Mouse (Mus musculus) adrenal gland, postnatal 25 days (tissue): ENCODE data around the gene Usp34. TPM values are rescaled to one million over a fixed set of nuclear protein-coding genes. Genes with fewer than 3 reads are reported as not detected.
"Not testable (repeated sequence)": the region's sequence is repeated elsewhere in the genome, so short reads cannot be mapped to it uniquely, and the experiment has no call there.

ENCODE experiments used
- DNase-seq: peaks from one replicate; pipeline ENCODE4 v3.0.0; 2021; ENCODE audit warnings: mixed read lengths
- total RNA-seq: library from RNA; stranded (reverse); gene quantifications from 2 replicates; pipeline ENCODE4 v1.2.3, GENCODE M21; 2021

The Usp34 gene
- total RNA-seq, 1 experiment from 2014 or later: 72.9 TPM

DNA sequence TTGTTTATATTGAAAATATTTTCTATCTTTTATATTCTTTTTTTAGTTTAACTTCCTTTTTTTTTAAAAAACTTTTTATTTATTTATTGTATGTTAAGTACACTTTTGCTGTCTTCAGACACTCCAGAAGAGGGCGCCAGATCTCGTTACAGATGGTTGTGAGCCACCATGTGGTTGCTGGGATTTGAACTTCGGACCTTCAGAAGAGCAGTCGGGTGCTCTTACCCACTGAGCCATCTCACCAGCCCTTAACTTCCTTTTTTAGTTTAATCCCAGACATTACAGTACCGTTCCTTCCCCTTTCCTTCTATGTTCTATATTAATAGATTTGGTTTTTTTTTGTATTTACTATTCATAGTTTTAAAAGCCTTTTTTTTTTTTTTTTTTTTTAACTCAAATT is 50.5 kb downstream of the Usp34 start:
- DNase-seq: not testable (repeated sequence)

DNA sequence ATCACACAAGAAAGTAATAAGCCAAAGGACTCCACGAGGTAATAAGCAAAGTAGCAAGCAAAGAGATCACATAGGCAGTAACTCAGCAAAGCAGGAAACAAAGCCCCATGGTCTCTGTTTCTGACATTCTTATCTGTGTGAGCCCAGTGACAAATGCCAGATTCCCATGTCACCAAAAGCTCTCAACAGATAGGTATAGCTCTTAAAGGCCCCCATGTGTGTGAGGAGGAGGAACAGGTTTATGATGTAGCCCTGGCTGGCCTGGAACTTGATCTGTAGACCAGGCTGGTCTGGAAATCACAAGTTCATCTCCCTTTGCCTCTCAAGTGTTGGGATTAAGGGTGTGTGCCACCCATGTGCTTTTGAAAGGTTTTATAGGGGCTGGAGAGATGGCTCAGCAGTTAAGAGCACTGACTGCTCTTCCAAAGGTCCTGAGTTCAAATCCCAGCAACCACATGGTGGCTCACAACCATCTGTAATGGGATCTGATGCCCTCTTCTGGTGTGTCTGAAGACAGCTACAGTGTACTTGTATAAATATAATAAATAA is 53.1 kb downstream of the Usp34 start:
- not testable (repeated sequence) for DNase-seq

DNA sequence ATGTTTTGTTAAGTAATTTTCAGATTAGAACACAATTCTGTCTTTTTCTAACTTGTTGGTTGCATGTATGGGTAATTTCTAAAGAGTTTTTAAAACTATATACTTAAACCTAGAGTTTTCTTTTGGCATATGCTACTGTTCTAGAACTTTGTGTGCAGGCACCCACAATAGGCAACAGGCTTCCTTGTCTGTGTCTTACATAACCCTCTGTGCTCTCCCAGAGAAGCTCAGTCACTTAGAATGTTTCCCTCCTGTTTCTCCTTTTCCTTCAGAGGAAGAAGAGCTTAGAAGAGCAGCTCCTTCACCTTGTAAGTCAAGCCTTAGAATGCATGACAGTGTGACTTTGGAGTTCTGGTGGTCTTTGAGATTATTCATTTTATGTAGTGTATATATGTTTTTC is 55.6 kb downstream of the Usp34 start:
- DNase-seq: no peak

DNA sequence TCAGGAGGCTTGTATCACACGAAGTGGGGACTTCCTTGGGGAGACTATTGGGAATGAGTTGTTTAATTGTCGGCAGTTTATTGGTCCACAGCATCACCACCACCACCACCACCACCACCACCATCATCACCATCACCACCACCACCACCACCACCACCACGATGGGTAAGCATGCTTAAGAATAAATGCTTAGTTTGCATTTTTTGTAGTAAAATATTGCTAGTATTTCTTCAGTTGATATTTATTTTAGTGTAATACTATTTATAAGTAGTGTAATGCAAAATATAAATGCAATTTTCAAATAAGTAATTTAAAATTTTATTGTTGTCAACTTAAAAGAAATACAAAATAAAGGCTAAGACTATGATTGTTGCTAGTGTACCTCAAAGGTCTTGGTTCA is 57.7 kb downstream of the Usp34 start:
- no peak for DNase-seq

DNA sequence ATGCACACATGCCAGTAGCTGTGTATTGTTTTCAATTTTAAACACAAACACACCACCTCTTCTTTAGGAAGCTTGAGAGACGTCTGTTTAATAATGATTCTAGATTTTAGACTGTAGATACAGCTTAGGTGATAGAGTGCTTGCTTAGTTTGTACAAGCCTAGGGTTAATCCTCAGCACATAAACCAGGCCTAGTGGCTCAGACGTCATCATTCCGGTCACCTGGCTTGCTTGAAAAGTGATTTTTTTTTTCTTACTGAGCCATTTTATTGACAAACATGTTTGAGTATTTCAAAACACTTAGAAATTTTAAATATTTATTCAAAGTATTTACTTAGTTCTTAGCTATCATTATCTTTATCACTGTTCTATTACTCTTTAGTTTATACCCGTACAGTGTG is 65.3 kb downstream of the Usp34 start:
- no peak for DNase-seq

DNA sequence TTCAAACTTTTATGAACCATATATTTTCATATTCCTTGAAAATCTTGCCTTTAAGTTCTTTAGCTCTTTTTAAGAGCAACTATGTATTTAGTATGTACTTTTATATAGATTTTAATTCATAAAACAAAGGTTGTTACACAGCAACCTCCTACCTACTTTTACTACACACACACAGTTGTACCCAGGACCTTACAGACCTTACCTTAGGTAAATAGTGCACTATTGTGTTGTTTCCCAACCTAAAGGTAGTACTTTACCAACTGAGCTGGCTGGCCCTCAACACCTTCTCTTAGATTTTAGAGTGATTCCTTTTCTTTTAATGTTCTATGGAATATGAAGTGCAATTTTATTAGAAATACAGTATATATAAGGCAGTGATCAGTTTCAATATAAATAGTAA is 65.8 kb downstream of the Usp34 start:
- no peak for DNase-seq

DNA sequence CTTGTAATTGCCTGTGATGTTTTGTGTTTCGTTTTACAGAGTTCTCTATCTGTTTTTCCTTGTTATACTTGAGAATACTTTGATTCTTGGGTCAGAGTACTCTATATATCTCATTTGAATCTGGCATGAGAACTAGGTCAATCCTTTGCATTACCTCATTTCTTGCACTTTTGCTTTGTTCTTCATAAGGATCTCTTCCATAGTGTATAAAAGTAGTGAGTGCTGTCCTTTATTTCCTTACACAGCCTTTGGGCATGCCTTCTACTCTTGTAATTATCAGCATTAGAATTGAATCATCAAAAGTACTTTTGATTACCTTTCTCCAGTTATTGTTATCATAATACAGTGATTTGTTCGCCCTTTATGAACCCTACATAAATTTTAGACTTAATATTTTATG is 73.4 kb downstream of the Usp34 start:
- no peak for DNase-seq

DNA sequence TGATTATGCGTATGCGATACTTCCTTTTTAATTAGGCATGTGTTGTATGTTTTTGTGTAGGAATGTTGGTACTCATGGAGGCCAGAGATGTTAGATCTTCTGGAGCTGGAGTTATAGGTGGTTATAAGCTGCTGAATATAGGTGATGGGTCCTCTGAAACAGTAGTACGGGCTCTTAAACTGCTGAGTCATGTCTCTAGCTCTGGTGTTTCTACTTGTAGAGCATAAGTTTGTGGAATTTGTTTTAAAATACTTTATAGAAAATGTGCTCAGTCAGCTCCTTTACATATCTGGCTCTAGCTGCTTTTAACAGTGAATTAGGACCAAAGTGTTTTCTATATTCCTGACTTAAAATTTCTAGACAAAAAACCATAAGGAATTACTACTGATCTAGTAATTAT is 73.9 kb downstream of the Usp34 start:
- no peak for DNase-seq

DNA sequence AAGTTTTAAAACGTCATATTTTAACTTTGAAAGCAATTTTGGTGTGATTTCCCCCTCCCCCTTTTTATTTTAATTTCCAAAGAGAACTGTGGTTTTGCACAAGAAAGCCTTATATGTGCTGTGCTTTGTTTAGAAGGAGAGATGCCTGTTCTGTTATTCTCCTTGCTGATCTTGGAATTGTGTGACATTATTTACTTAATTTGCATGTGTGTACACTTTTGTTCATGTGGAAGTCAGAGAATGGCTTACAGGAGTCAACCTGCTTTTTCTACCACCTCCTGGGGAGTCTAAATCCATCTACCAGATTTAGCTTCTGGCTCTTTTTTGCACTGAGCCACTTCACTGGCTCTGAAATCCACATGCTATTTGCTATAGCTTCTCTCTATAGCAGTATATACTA is 76.1 kb downstream of the Usp34 start:
- no peak for DNase-seq

DNA sequence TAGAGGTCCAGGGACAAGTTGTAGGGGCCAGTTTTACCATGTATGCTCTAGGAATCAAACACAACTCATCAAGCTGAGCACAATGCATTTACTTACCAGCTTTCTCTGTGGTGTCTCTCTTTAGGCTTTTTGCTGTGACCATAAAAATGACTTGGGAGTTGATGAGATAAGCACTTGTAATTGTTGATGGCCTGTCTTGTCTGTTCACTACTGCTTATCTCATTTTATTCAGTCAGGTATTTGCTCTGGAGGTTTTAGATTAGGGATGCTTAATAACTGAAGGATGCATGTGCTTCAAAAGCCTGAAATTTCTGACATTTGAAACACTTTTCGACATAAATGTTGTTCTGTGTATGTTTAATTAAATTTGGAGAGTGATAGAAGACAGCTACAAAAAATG is 83.0 kb downstream of the Usp34 start:
- no peak for DNase-seq

DNA sequence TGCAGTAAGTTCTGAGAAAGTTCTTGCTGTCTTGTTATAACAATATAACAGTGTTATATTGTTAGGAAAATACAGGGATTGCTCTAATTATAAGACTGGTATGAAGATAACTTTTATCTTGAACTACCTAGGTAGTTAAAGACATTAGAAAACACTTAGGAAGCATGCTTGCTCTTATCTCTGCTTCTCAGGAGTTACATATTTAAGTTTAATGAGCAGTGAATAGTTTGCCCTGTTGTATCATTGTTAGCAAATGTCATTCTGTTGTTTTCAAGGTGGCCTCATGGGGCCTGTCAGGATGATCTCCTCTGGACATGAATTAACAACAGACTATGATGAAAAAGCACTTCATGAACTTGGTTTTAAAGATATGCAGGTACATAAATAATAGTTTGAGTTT is 85.9 kb downstream of the Usp34 start:
- DNase-seq: no peak

DNA sequence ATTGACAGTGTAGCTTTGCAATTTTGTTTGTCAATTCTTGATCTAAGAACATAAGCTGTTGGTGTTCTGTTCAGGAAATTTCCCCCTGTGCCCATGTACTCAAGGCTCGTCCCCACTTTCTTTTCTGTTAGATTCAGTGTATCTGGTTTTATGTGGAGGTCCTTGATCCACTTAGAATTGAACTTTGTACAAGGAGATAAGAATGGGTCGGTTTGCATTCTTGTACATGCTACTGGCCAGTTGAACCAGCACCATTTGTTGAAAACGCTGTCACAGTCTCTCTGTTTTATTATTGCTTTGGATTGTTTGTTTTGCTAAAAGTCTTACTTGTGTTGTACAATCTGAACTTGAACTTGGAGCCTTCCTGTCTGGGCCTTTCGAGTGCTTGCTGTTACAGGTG is 89.9 kb downstream of the Usp34 start:
- no peak for DNase-seq

DNA sequence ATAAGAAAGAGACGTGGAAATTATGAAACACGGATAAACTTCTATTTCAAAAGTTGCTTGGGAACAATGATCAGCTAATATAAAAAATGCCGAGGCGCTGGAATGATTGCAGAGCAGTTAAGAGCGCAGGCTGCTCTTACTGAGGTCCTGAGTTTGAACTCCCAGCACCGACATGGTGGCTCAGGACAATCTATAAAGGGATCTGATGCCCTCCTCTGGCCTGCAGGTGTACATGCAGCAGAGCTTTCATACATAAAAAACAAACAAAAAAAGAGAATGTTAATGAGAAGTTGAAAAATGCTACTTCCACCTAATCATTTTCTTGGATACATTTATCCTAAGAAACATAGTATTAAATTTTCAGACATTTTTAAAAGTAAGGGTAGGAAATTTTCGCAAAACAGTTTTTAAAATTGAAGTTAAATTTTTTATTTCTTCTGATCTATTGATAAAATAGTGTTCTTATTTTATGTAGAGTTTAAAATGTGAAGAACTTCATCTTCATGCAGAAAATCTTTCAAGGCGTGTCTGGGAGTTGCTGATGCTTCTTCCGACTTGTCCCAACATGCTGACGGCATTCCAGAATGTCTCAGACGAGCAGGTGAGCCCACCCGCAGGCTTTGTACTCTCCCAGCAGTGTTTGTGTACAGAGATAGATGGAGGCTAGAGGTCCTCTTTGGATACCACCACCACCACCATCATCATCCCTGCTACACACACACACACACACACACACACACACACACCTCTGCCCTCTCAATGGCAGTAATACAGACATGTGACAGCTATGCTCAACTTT is 94.5 kb downstream of the Usp34 start:
- DNase-seq: no peak

DNA sequence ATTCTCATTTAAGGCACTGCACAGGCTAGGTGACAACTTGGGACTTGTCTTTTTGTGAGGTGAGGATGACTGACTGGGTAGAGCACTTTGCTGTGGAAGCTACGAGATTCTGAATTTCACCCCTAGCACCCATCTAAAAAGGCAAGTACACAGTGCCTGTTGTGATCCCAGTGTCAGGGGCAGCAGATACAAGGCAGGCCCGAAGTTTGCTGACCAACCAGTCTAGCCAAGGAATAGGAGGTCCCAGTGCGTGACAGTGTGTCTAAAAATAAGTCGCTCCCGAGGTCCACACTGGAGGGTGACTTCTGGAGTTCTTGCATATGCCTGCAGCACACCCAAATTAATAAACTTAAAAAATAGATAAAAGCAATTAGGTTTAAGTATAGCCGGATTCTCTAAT is 121.6 kb downstream of the Usp34 start:
- no peak for DNase-seq

DNA sequence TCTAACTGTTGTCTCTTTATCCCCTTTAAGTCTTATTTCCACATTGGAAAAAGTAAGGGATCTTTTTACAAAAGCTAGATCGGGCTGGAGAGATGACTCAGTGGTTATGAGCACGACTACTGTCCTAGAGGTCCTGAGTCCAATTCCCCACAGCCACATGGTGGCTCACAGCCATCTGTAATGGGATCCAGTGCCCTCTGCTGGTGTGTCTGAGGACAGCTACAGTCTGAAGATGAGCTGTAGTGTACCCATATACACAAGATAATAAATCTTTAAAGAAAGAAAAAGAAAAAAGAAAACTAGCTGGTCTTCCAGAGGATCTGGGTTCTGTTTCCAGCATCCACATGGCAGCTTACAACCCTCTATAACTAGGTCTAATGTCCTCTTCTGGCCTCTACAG is 123.3 kb downstream of the Usp34 start:
- no peak for DNase-seq

DNA sequence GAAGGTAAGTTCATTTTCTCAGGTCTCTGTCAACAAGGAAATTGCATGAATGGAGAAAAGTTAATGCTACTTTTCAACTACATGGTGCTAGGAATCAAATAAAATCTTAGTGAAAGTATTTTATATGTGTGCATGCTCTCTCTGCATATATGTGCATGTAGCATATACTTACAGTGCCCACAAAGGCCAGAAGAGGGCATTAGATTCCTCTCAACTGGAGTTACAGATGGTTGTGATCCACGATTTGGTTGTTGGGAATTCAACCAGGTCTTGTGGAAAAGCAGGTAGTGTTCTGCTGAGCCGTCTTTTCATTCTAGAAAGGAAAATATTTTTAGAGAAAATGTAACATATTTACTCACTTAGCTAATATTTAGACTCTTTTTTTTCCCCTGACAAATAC is 129.4 kb downstream of the Usp34 start:
- DNase-seq: no peak

DNA sequence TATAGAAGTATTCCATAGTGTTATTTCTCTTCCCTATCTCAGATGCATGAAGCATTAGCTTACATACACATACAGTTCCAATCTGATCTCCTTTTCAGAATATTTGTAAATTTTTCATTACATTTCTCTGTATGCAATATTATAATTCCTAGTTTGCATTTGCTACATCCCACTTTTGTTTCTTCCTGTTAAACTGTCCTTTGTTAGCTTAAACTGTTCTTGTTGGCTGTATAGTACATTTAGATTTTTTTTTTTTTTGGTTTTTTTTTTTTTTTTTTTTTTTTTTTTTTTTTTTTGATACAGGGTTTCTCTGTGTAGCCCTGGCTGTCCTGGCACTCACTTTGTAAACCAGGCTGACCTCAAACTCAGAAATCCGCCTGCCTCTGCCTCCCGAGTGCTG is 159.2 kb downstream of the Usp34 start:
- not testable (repeated sequence) for DNase-seq

DNA sequence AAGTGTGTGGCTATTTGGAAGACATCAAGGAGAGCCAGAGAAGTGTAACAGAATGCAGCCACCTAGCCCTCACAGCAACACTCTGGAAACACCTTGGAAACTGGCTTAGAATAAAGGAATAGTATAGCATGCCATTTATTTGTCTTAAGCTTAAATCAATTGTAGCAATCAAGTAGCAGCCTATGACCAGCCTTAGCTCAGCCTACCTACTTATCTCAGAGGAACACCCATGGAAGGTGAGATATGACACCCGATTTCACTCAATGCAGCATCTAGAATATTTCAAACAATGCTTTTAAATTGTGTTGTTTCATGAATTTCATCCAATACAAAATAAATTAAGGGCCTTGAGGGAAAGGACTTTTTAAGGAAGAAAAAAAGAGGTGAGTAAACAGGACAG is 183.3 kb downstream of the Usp34 start:
- DNase-seq: no peak

DNA sequence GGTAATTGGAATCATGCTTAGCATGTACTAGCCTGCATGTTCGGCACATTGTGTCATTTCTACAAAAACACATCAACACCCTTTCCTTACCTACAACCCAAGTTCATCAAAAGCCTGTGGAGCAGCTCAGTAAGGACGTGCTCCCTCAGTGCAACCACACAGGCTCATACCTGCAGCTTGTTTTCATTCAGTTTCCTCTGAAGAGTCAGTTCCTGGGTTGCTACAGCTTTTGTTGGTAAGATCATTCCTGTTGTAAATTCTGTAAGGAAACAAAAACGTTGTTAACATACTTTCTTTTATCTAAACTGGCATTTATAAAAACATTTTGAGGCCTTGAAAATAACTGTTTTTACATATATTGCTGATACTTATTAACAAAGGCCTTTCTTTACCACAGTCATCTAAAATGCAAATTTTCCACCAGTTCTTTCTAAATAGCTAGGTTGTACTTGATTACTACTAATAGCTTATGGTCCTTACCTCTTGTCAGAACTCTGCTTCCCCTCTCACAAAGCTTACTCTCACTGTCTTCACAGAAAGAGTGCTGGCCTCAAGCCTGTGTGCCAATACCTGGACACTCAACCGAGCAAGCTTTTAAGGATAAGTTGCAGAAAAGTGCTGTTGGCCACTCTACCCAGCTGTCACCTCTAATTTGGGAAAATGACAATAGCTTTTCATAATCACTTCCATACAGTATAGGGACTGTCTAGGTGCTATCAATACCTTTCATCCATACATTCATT is 185.5 kb downstream of the Usp34 start:
- DNase-seq: no peak

DNA sequence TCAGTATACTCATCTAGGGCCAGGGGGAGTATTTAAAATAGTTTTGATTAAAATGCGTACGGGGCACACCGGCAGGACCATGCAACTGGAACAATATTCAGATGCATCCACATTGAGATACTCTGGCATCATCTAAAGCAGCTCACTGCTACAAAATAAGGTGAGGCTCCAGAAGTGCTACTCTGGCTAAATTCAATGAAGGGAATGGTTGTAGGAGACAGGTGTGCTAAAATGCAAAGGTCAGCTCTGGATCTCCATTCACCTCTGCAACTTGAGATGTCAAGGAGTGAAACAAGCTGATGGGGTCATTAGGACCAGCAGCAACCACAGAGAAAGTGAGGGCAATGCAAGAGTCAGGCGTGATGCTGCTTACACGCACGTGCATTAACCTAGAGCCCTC is 188.5 kb downstream of the Usp34 start:
- DNase-seq: no peak

DNA sequence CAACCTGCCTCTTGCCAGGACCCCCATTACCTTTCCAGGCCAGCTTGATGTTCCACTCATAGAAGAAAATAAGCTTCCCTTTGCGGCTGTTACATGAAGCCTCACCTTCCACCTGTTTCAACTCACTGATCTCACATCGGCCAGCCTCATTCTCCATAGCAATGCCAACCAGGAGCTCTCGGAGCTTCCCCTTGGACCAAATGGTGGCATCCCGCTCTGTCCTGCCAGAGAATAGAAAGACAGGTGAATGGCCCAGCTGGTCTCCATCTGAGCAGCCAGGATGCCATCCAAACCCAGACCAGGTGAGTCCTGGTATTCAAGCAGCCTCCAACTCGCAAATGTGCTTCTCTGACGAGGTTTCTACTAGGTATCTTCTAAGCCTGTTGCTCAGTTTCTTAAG is 190.0 kb downstream of the Usp34 start:
- no peak for DNase-seq

DNA sequence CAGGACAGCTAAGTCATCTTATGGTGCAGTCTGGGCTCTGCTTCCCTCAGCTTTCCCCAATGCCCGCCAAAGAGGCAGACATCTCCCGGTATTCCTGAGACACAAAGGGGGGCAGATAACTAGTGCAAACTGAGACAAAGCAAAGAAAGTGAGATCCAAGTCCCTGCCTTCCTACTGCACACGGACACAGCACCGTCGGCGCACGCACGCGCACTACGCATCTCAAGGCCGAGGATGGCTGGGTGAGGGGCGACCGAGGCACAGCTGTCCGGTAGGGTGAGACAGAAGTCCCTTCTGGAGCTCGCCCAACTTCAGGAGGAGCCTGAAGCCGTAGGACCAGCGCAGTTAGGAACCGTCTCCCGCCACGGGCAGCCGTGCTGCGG is 190.6 kb downstream of the Usp34 start:
- peak; percentile 75 for DNase-seq

DNA sequence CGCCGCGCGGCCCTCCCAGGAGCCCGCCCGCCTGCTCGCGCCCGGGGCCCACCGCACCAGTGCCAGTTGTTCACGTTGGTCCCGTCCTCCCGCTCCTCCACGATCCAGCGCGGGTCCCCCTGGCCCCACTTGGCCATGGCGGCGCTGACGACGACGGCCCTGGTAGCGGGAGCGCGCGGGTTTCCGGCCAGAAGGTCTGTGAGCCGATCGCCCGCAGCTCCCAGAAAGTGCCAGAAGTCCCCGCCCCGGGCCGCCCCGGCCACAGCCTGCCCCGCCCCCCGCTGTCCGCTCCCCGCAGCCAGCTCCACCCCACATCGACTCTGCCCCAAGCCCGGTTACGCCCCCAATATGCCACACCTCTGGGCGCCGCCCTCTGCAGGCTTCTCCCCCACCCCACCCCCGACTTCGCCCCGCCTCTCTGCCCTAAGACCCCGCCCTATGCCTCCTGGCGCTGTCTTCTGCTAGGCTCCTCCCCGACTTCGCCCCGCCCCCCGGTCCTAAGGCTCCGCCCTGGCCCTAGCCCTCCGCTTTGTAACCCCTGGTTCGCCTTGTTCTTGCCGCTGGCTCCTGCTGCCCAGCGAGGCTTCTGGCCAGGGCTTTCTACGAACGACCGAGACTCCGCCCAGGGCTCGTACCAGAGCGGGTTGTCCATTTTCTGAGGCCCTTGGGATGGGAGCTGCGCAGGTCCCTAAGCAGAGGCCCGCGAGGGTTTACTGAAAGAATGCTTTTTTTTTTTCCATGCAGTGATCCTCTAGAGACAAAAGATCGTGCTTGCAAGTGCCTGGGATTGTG is 191.2 kb downstream of the Usp34 start, which contains the start of gene Ahsa2:
Gene Ahsa2 (minus strand): TSS at position 313 of the 792 bp plus-strand sequence.
- peak; percentile 99 for DNase-seq
